Mouse (Mus musculus) splenic B cell, adult 2 months (primary cell): ENCODE measurements at regions not wholly inside any gene's neighbourhood (a gene's known extent, or its start where the extent isn't known, plus 50 kb on each side); places are given as distances from the start of the nearest gene placed in this dataset.

Experiments used
- DNase-seq: peaks from one replicate; pipeline ENCODE4 v3.0.0-alpha.2; 2011; ENCODE audit warnings: low read depth, low spot score
- H3K27me3 ChIP-seq: 2 replicates; pipeline ENCODE4 v1.6.1; 2012; ENCODE audit warnings: mild to moderate bottlenecking, low read length, moderate library complexity, mixed read lengths; ENCODE audit not compliant: control insufficient read depth, poor library complexity, insufficient read depth, severe bottlenecking
- H3K36me3 ChIP-seq: 2 replicates; pipeline ENCODE4 v1.6.1; 2012; ENCODE audit warnings: mild to moderate bottlenecking, low read length, moderate library complexity, mixed read lengths; ENCODE audit not compliant: control insufficient read depth, poor library complexity, insufficient read depth, severe bottlenecking

DNA sequence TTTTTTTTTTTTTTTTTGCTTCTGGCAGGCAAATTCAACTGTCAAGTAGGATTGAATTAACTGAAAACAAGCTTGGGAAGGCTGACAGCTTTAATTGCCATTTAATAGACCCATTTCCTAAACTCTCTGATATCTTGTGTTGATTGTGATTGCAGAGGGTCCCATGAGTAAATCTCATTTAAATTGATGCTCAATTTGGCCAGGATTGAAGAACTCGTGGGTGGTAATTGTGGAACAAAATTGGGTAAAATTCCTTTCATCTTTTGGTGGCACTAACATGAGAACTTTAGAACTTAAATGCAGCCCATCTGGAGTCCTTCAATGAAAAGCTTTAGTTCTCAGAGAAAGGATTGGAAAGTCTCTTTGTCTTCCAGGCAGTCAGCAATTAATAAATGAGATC is 287.7 kb upstream of the Nbea start:
- Histone ChIP-seq H3K36me3 (no peaks in the 10 kb centered on the region), H3K27me3 (no peaks in the 10 kb centered on the region)
- no peak for DNase-seq

GRCm38 (mm10) chr3:56457625-56458024 is 274.1 kb upstream of the Nbea start:
- no peak for DNase-seq
- Histone ChIP-seq H3K36me3 (no peaks in the 10 kb centered on the region), H3K27me3 (no peaks in the 10 kb centered on the region)

- no peaks in the 10 kb centered on the region for H3K27me3 ChIP-seq
- H3K36me3 ChIP-seq = no peaks in the 10 kb centered on the region
- no peak for DNase-seq
Measured at GRCm38 (mm10) chr3:56456317-56456716, 272.8 kb upstream of the Nbea start.

DNA sequence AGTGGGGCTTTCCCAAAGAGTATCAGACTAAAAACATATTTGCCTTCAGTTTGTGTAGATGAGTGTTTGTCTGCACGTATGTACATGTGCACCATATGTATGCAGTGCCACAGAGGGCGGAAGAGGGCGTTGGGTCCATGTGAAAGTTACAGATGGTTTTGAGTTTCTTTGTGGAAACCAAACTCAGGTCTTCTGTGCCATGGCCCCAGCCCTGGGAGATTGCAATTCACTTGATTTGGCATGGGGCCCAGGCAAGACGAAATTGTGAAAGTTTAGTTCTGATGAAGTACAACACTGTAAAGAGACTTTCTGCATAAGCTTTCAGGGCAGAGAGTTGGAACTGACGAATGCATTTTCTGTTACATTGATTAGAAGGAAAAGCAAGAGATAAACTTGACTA is 255.4 kb upstream of the Nbea start:
- DNase-seq = no peak
- no peaks in the 10 kb centered on the region for H3K36me3 ChIP-seq

DNA sequence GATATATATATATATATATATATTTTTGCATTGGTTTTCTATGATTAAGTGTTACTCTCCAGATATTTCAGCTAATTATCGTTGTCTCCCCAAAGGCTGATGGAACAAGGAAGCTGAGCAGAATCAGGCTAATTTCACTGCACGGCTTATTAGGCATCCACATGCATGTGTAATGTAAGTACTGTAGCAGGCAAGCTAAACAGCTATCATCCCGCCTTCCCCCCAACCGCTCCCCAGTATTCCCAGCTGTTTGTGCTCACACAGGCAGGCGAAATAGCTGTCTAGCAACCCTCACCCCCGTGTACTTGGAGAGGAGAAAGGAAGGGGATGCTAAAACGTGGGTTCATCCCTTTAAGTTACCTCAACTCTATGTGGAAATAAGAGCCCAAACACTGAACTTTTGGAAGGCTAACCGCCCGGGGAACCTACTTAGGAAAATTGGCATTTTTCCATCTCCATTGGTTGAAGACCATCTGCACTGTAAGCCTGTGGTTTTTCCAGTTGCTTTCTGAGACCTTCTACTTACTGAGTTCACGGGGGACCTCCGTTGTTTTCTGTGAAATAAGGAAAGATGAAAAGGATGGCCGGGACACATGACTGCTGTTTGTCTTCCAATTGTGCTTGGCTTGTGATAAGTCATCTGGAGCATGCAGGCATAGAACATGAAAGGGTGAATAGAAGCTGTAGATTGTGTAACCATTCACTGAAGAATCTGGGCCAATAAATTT is 254.7 kb upstream of the Nbea start:
- no peak for DNase-seq
- H3K36me3 ChIP-seq = no peaks in the 10 kb centered on the region
- H3K27me3 ChIP-seq = no peaks in the 10 kb centered on the region

More for the DNA sequence above, 255.4 kb upstream of the Nbea start:
- no peaks in the 10 kb centered on the region for H3K27me3 ChIP-seq

DNA sequence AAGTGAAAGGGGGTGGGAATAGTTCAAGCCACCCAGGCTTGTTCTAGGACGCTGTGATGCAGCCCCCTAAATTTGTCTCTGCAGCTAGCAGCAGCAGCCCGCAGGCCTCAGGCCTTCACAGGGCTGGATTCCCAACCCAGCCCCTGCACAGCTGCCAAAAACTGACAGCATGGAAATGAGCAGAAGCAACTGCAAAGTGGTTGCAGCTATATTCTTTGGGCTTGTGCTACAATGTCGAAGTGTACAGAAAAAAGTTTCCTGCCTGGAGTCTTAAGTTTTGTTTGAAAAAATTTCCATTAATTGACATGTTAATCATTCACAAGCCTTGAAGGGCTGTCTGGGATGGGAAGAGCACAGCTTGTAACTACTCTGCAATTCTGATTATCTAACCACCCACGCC is 253.6 kb upstream of the Nbea start:
- no peak for DNase-seq
- H3K27me3 ChIP-seq = no peaks in the 10 kb centered on the region
- H3K36me3 ChIP-seq = no peaks in the 10 kb centered on the region

- H3K36me3 ChIP-seq = no peaks in the 10 kb centered on the region
- no peaks in the 10 kb centered on the region for H3K27me3 ChIP-seq
- no peak for DNase-seq
Measured at GRCm38 (mm10) chr3:56433495-56433894, 250.0 kb upstream of the Nbea start.

GRCm38 (mm10) chr3:56427201-56427600 is 243.7 kb upstream of the Nbea start:
- no peaks in the 10 kb centered on the region for H3K36me3 ChIP-seq
- DNase-seq = no peak
- no peaks in the 10 kb centered on the region for H3K27me3 ChIP-seq

GRCm38 (mm10) chr3:56397851-56398496 is 214.5 kb upstream of the Nbea start:
- DNase-seq = no peak
- no peaks in the 10 kb centered on the region for H3K27me3 ChIP-seq
- no peaks in the 10 kb centered on the region for H3K36me3 ChIP-seq

DNA sequence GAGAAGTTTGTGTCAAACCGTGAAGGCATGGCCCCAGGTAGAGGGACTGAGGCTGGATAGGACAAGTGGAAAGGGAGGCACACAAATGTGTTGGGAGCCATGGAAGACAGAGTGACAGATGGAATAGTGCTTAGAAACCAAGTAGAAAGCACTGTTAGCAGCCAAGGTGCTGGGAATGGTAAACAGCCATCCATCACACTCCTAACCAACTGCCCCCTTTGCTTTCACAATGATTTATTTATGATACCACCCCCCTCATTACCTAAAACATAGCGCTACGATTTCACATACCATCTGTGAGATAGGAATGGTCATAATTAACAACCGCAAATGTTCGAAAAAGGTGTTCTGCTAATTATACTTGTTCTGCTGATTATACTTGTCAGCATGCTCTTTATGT is 209.6 kb upstream of the Nbea start:
- no peaks in the 10 kb centered on the region for H3K27me3 ChIP-seq
- DNase-seq = no peak
- no peaks in the 10 kb centered on the region for H3K36me3 ChIP-seq

DNA sequence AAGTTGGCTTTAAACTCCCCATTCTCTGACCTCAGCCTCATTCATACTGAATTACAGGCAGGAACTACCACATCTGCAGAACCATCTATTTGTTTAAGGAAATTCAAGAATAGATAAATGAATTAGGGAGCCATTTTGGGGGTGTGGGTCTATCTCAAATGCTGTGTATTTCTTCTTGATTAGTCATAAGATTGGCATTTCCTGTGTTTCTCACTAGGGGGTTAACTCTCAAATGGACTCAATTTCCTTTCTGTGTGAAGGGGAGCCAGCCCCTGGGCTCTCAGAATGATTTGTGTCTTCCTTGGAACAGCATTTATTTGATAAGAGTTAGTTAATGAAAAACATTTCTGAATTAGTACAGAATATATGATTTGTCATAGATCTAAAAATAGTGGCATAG is 196.8 kb upstream of the Nbea start:
- Histone ChIP-seq H3K27me3 (no peaks in the 10 kb centered on the region), H3K36me3 (no peaks in the 10 kb centered on the region)
- no peak for DNase-seq

DNA sequence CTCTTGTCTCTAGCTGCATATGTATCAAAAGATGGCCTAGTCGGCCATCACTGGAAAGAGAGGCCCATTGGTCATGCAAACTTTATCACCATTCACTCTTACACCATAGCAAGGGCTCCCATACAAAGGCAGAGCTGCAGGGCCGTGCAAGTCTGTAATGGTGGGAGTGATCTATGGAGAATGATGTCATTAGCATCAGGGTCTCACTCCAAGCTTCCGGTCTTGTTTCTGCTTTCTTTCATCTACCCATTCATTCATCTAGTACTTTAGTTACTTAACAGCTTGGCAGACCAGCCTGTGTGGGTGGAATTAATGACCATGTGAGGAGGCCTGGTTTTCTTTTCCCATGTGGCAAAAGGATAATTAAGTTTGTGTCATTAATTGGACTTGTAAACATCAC is 196.0 kb upstream of the Nbea start:
- no peak for DNase-seq
- Histone ChIP-seq H3K27me3 (no peaks in the 10 kb centered on the region), H3K36me3 (no peaks in the 10 kb centered on the region)

GRCm38 (mm10) chr3:56362543-56362942 is 179.0 kb upstream of the Nbea start:
- H3K36me3 ChIP-seq = no peaks in the 10 kb centered on the region
- DNase-seq = no peak
- H3K27me3 ChIP-seq = no peaks in the 10 kb centered on the region

GRCm38 (mm10) chr3:56357035-56357701 is 173.7 kb upstream of the Nbea start:
- DNase-seq = no peak
- Histone ChIP-seq H3K36me3 (no peaks in the 10 kb centered on the region), H3K27me3 (no peaks in the 10 kb centered on the region)

DNA sequence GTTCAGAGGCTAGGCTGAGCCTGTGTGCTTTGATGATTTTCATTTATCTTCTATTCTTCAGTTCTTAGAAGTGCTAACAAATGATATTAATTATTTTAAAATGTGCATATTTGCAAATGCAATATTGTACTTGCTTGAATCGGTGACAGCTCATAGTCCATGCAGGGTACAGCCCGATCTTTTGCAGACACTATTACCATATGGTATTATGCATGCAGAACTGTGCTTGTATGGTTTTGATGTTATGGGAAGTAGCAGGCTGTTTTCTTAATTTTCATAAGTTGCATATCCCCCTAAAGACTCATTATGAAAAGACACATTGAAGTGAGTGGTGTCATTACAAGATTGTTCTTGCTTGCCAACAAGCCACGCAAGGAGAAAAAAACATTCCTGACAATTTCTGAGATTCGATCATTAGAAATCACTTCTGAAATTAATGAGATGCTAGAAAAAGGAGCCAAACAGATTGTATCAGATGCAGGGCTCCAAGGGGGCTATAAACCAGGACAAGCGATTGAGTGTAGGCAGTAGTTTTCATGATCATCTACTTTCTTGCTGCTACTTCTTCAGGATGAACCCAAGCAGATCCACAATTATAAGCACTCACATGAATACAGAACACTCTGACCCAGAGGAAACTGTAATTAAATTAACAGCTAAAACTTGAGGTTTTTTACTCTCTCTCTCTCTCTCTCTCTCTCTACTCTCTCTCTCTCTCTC is 172.8 kb upstream of the Nbea start:
- DNase-seq = no peak
- no peaks in the 10 kb centered on the region for H3K36me3 ChIP-seq
- H3K27me3 ChIP-seq = no peaks in the 10 kb centered on the region
